Mouse (Mus musculus): Measurements from ENCODE around the gene Elovl5. TPM values are rescaled to one million over a fixed set of nuclear protein-coding genes. Genes with fewer than 3 reads are reported as not detected.

The Elovl5 gene
- polyA plus RNA-seq, 1 experiment from 2014 or later, result 106 TPM

Other genes starting within 250 kb of the Elovl5 start
- 17.7 and 20.5 TPM in 2 replicates for gene Gclc, start 162.8 kb upstream of the Elovl5 start, polyA plus RNA-seq (2014; fragmentation: Nextera tagmentation; extraction: Ambion mirVana)
- gene Gcm1, start 134.6 kb downstream of the Elovl5 start, polyA plus RNA-seq (2014; fragmentation: Nextera tagmentation; extraction: Ambion mirVana), result not detected in 2 replicates
- 37.3 and 37.4 TPM in 2 replicates for gene Fbxo9, start 191.7 kb downstream of the Elovl5 start, polyA plus RNA-seq (2014; fragmentation: Nextera tagmentation; extraction: Ambion mirVana)
- gene Ick, start 191.8 kb downstream of the Elovl5 start, polyA plus RNA-seq (2014; fragmentation: Nextera tagmentation; extraction: Ambion mirVana), result 33.4 and 35.2 TPM in 2 replicates

Measured in embryonic facial prominence, embryonic 11.5 days (tissue).